Mouse (Mus musculus): Measurements from ENCODE around the gene Tmbim1. TPM values are rescaled to one million over a fixed set of nuclear protein-coding genes. Genes with fewer than 3 reads are reported as not detected.

Tmbim1 gene
- polyA plus RNA-seq, 1 experiment from 2014 or later = 50.1 TPM

GRCm38 (mm10) chr1:74303509-74304338, 1.7 kb downstream of the Tmbim1 start:
- peak overlapping the region; percentile 71 for H3K4me3 ChIP-seq (ENCODE audit: low read depth, low read length)
- H3K27me3 ChIP-seq (ENCODE audit: control insufficient read depth, insufficient read depth, low read length) = no peaks in the 10 kb centered on the region
- H3K9me3 ChIP-seq (ENCODE audit: control insufficient read depth, low read depth, low read length) = no peaks in the 10 kb centered on the region
- peak overlapping the region; percentile 70 for H3K4me2 ChIP-seq (replicated peaks; ENCODE audit: low read depth, low read length)
- under 1% methylated on average over 55 of the region's 56 CpGs for WGBS
- no peaks in the 10 kb centered on the region for H3K36me3 ChIP-seq (ENCODE audit: control insufficient read depth, insufficient read depth, low read length)
- peaks cover 14% of the 10 kb centered on the region; the same call in 1 of the 2 replicates for H3K4me1 ChIP-seq (ENCODE audit: control insufficient read depth, insufficient read depth, low read length)
- peak overlapping the region; percentile 88 for H3K9ac ChIP-seq (replicated peaks; ENCODE audit: low read depth, low read length)
- H3K27ac ChIP-seq (ENCODE audit: low read length) = peak overlapping the region; percentile 91
- peak; percentile 80 for ATAC-seq (ENCODE audit: insufficient number of reproducible peaks, insufficient read depth, low FRiP score, low read depth)

GRCm38 (mm10) chr1:74302835-74303234, 2.6 kb downstream of the Tmbim1 start:
- H3K27ac ChIP-seq (ENCODE audit: low read length) = no peak overlapping the region
- H3K9me3 ChIP-seq (ENCODE audit: control insufficient read depth, low read depth, low read length) = no peaks in the 10 kb centered on the region
- no peaks in the 10 kb centered on the region for H3K27me3 ChIP-seq (ENCODE audit: control insufficient read depth, insufficient read depth, low read length)
- H3K4me2 ChIP-seq (replicated peaks; ENCODE audit: low read depth, low read length) = peak overlapping the region; percentile 70
- H3K4me3 ChIP-seq (ENCODE audit: low read depth, low read length) = peak overlapping the region; percentile 71
- WGBS = 68% methylated on average over 2 of the region's 2 CpGs
- no peak overlapping the region for H3K9ac ChIP-seq (replicated peaks; ENCODE audit: low read depth, low read length)
- no peaks in the 10 kb centered on the region for H3K36me3 ChIP-seq (ENCODE audit: control insufficient read depth, insufficient read depth, low read length)
- no peak for ATAC-seq (ENCODE audit: insufficient number of reproducible peaks, insufficient read depth, low FRiP score, low read depth)
- H3K4me1 ChIP-seq (ENCODE audit: control insufficient read depth, insufficient read depth, low read length) = peaks cover 22% of the 10 kb centered on the region

GRCm38 (mm10) chr1:74302229-74302628, 3.2 kb downstream of the Tmbim1 start:
- H3K4me3 ChIP-seq (ENCODE audit: low read depth, low read length) = no peak overlapping the region
- WGBS = 87% methylated on average over 7 of the region's 7 CpGs
- H3K27me3 ChIP-seq (ENCODE audit: control insufficient read depth, insufficient read depth, low read length) = no peaks in the 10 kb centered on the region
- no peaks in the 10 kb centered on the region for H3K9me3 ChIP-seq (ENCODE audit: control insufficient read depth, low read depth, low read length)
- peaks cover 28% of the 10 kb centered on the region for H3K4me1 ChIP-seq (ENCODE audit: control insufficient read depth, insufficient read depth, low read length)
- no peak for ATAC-seq (ENCODE audit: insufficient number of reproducible peaks, insufficient read depth, low FRiP score, low read depth)
- no peak overlapping the region for H3K27ac ChIP-seq (ENCODE audit: low read length)
- peak overlapping the region; percentile 70 for H3K4me2 ChIP-seq (replicated peaks; ENCODE audit: low read depth, low read length)
- no peak overlapping the region for H3K9ac ChIP-seq (replicated peaks; ENCODE audit: low read depth, low read length)
- H3K36me3 ChIP-seq (ENCODE audit: control insufficient read depth, insufficient read depth, low read length) = no peaks in the 10 kb centered on the region

- Histone ChIP-seq H3K4me2 (replicated peaks; ENCODE audit: low read depth, low read length) (no peak overlapping the region), H3K27ac (ENCODE audit: low read length) (peak overlapping the region; percentile 35; the same call in 1 of the 2 replicates), H3K9me3 (ENCODE audit: control insufficient read depth, low read depth, low read length) (no peaks in the 10 kb centered on the region), H3K4me1 (ENCODE audit: control insufficient read depth, insufficient read depth, low read length) (peaks cover 45% of the 10 kb centered on the region), H3K4me3 (ENCODE audit: low read depth, low read length) (no peak overlapping the region), H3K9ac (replicated peaks; ENCODE audit: low read depth, low read length) (no peak overlapping the region), H3K27me3 (ENCODE audit: control insufficient read depth, insufficient read depth, low read length) (no peaks in the 10 kb centered on the region), H3K36me3 (ENCODE audit: control insufficient read depth, insufficient read depth, low read length) (no peaks in the 10 kb centered on the region)
- WGBS = 65% methylated on average over 6 of the region's 6 CpGs
- ATAC-seq (ENCODE audit: insufficient number of reproducible peaks, insufficient read depth, low FRiP score, low read depth) = no peak
These were observed 4.9 kb downstream of the Tmbim1 start for GRCm38 (mm10) chr1:74300347-74301110.

- Histone ChIP-seq H3K4me1 (ENCODE audit: control insufficient read depth, insufficient read depth, low read length) (peaks cover 58% of the 10 kb centered on the region), H3K4me2 (replicated peaks; ENCODE audit: low read depth, low read length) (no peak overlapping the region), H3K9ac (replicated peaks; ENCODE audit: low read depth, low read length) (no peak overlapping the region), H3K27ac (ENCODE audit: low read length) (peak overlapping the region; percentile 45; the same call in 1 of the 2 replicates), H3K4me3 (ENCODE audit: low read depth, low read length) (no peak overlapping the region), H3K9me3 (ENCODE audit: control insufficient read depth, low read depth, low read length) (no peaks in the 10 kb centered on the region), H3K27me3 (ENCODE audit: control insufficient read depth, insufficient read depth, low read length) (no peaks in the 10 kb centered on the region), H3K36me3 (ENCODE audit: control insufficient read depth, insufficient read depth, low read length) (no peaks in the 10 kb centered on the region)
- WGBS = 67% methylated on average over 5 of the region's 5 CpGs
- no peak for ATAC-seq (ENCODE audit: insufficient number of reproducible peaks, insufficient read depth, low FRiP score, low read depth)
These were observed 6.4 kb downstream of the Tmbim1 start for GRCm38 (mm10) chr1:74298996-74299395.

- Histone ChIP-seq H3K4me2 (replicated peaks; ENCODE audit: low read depth, low read length) (no peak overlapping the region), H3K9ac (replicated peaks; ENCODE audit: low read depth, low read length) (no peak overlapping the region)
- WGBS = 87% methylated on average over 5 of the region's 5 CpGs
These were observed 7.2 kb downstream of the Tmbim1 start for GRCm38 (mm10) chr1:74298157-74298750.

GRCm38 (mm10) chr1:74297269-74297668, 8.2 kb downstream of the Tmbim1 start:
- H3K4me1 ChIP-seq (ENCODE audit: control insufficient read depth, insufficient read depth, low read length) = peaks cover 58% of the 10 kb centered on the region
- H3K4me2 ChIP-seq (replicated peaks; ENCODE audit: low read depth, low read length) = peak overlapping the region; percentile 33; the same call in 1 of the 2 replicates
- no peak overlapping the region for H3K9ac ChIP-seq (replicated peaks; ENCODE audit: low read depth, low read length)
- 28% methylated on average over 3 of the region's 3 CpGs for WGBS
- no peak for ATAC-seq (ENCODE audit: insufficient number of reproducible peaks, insufficient read depth, low FRiP score, low read depth)
- H3K9me3 ChIP-seq (ENCODE audit: control insufficient read depth, low read depth, low read length) = no peaks in the 10 kb centered on the region
- H3K27me3 ChIP-seq (ENCODE audit: control insufficient read depth, insufficient read depth, low read length) = no peaks in the 10 kb centered on the region
- H3K4me3 ChIP-seq (ENCODE audit: low read depth, low read length) = no peak overlapping the region
- H3K27ac ChIP-seq (ENCODE audit: low read length) = peak overlapping the region; percentile 98
- peaks cover 8% of the 10 kb centered on the region for H3K36me3 ChIP-seq (ENCODE audit: control insufficient read depth, insufficient read depth, low read length)

More at GRCm38 (mm10) chr1:74298157-74298750, 7.2 kb downstream of the Tmbim1 start:
- Histone ChIP-seq H3K27ac (ENCODE audit: low read length) (peak overlapping the region; percentile 98; the same call in 1 of the 2 replicates), H3K36me3 (ENCODE audit: control insufficient read depth, insufficient read depth, low read length) (no peaks in the 10 kb centered on the region), H3K4me3 (ENCODE audit: low read depth, low read length) (no peak overlapping the region), H3K4me1 (ENCODE audit: control insufficient read depth, insufficient read depth, low read length) (peaks cover 65% of the 10 kb centered on the region), H3K9me3 (ENCODE audit: control insufficient read depth, low read depth, low read length) (no peaks in the 10 kb centered on the region), H3K27me3 (ENCODE audit: control insufficient read depth, insufficient read depth, low read length) (no peaks in the 10 kb centered on the region)
- no peak for ATAC-seq (ENCODE audit: insufficient number of reproducible peaks, insufficient read depth, low FRiP score, low read depth)

GRCm38 (mm10) chr1:74296477-74296876, 8.9 kb downstream of the Tmbim1 start:
- peaks cover 57% of the 10 kb centered on the region for H3K4me1 ChIP-seq (ENCODE audit: control insufficient read depth, insufficient read depth, low read length)
- 0 out of 2 replicates have a peak overlapping the region, but pooled peaks have one; percentile 0 for H3K4me3 ChIP-seq (ENCODE audit: low read depth, low read length)

More at GRCm38 (mm10) chr1:74296477-74296876, 8.9 kb downstream of the Tmbim1 start:
- Histone ChIP-seq H3K27ac (ENCODE audit: low read length) (peak overlapping the region; percentile 98), H3K27me3 (ENCODE audit: control insufficient read depth, insufficient read depth, low read length) (no peaks in the 10 kb centered on the region), H3K9ac (replicated peaks; ENCODE audit: low read depth, low read length) (no peak overlapping the region), H3K36me3 (ENCODE audit: control insufficient read depth, insufficient read depth, low read length) (peaks cover 15% of the 10 kb centered on the region), H3K4me2 (replicated peaks; ENCODE audit: low read depth, low read length) (peak overlapping the region; percentile 33), H3K9me3 (ENCODE audit: control insufficient read depth, low read depth, low read length) (no peaks in the 10 kb centered on the region)
- ATAC-seq (ENCODE audit: insufficient number of reproducible peaks, insufficient read depth, low FRiP score, low read depth) = no peak
- WGBS = 7% methylated on average over 6 of the region's 6 CpGs
